Mouse (Mus musculus) spleen, adult 10 weeks (tissue): Measurements from ENCODE around the gene Ldlr. TPM values are rescaled to one million over a fixed set of nuclear protein-coding genes. Genes with fewer than 3 reads are reported as not detected.

Experiments used
- polyA plus RNA-seq: library from polyadenylated mRNA; stranded (reverse); fragments of 350-450 nt; fragmentation: Illumina TruSeq; extraction: RNeasy Lipid Tissue Mini Kit (QIAGEN cat#74804); gene quantifications from one replicate; pipeline ENCODE4 v1.2.3, GENCODE M21; 2015; ENCODE audit warnings: low replicate concordance; ENCODE audit not compliant: insufficient read depth

The Ldlr gene
- polyA plus RNA-seq = 17.3 TPM

DNA sequence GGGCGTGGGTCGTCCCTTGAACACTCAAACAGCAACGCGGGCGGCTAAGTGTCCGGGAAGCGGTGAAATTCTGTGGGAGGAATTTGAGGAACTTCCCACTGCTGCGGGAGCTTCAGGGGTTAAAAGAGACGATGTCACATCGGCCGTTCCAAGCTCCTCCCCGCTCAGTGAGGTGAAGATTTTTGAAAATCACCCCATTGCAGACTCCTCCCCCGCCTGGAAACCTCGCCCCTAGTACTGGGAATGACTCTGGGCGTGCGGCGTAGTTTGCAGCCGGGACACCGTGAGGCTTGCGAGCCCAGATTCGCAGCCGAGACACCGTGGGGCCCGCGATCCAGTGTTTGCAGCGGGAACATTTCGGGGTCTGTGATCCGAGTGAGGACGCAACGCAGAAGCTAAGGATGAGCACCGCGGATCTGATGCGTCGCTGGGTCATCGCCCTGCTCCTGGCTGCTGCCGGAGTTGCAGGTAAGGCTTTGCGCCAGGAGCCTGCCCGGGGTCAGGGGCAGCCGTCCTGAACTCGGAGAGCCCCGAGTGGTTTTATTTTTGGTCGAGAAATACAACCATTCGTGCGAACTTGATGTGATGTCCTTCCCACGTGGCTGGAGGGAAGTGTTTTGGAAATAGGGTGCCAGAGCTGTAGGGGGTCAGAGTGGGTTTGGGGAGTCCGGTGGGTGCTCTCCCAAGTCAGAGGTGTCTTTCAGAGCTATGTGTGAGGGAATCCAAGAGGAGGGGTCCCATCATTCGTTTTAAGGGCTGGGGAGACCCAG lies at the start of gene Ldlr:
TSS of gene Ldlr (plus strand) at position 107 of the 770 bp plus-strand sequence.

DNA sequence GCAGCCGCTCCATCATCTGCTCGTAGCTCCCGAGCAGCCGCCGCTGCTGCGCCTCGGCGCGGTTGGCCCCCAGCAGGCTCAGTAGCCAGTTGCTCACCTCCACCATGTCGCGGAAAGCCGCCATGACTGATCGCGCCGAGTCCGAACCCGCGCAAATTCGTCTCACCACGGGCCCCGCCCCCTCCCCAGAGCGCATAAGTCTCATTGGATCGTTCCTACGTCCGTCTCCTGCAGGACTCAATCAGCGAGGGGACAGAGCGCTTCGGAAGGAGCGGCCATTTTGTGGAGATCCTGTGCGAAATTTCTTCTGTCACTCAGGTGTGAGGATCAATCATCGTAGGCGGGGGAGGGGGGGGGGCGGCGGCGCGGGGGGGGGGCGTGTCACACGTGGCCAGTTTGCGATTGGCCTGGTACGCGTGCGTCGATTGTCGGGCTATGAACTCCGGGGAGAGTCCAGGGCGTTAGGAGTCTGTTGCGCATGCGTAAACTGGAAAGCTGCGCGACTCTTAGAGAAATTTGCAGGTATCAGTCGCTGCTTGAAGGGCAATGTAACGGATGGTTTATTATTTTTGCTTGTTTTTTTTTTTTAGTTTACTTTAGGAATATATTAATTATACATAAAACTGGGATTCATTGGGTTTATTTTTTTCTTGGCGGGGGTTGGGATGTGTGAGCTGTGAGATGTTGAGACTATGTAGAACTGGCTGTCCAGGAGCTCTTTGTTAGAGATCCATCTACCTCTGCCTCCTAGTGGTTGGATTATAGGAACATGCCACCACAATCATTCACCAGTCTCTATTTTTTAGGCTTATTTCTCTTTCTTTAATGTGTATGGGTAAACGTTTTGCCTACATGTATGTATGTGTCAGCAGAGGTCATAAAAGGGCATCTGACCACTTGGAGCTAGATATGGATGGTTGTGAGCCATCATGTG lies 37.1 kb downstream of the Ldlr start, which contains the start of gene Spc24:
TSS of gene Spc24 (minus strand) at position 149 of the 934 bp plus-strand sequence.

DNA sequence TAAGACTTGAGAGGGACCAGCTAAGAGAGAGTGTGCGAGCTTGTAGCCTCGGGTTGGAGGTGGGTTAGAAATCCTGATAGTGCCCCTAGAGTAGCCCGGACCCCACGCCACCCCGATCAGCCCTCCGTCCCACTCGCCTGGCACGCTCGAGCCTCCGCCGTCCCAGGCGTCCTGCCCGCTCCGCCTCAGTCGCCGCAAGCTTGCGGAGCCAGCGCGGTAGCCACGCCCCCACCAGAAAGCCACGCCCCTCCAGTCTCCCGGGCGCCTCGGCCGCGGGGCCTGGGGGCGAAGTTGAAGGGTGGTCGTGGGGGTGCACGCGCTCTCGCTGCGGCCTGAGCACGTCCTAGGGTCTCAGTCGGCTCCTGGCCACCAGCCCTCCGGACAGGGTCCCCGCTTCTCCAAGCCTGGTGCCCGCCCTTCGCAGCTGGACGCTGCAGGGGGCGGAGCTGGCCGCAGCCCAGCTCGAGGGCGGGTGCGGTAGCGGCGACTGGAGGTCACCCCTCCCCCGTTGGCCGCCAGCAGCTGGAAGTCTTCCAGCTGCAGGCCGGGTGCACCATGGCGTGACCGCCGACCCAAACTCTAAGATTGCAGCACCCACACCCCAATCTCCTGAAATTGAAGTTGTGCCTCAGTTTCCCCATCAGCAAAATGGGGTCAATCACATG lies 75.2 kb downstream of the Ldlr start, which contains the start of gene Kank2:
TSS of gene Kank2 (minus strand) at position 400 of the 665 bp plus-strand sequence.

Other genes with a start within 250 kb of the Ldlr start
- gene Tmed1, start 213.2 kb upstream of the Ldlr start, polyA plus RNA-seq = 4.4 TPM
- gene AB124611, start 197.3 kb upstream of the Ldlr start, polyA plus RNA-seq = 147 TPM
- 22.7 TPM for gene Carm1, start 176.6 kb upstream of the Ldlr start, polyA plus RNA-seq
- 34.5 TPM for gene Timm29, start 130.8 kb upstream of the Ldlr start, polyA plus RNA-seq
- gene Yipf2, start 130.7 kb upstream of the Ldlr start, polyA plus RNA-seq = 13.1 TPM
- gene Smarca4, start 107.3 kb upstream of the Ldlr start, polyA plus RNA-seq = 29.3 TPM
- gene Spc24, start 36.8 kb downstream of the Ldlr start, polyA plus RNA-seq = 6.4 TPM
- 9.1 TPM for gene Kank2, start 75.3 kb downstream of the Ldlr start, polyA plus RNA-seq
- not detected for gene Angptl8, start 112.0 kb downstream of the Ldlr start, polyA plus RNA-seq
- 14.7 TPM for gene Dock6, start 129.2 kb downstream of the Ldlr start, polyA plus RNA-seq
- 7.7 TPM for gene Rab3d, start 194.7 kb downstream of the Ldlr start, polyA plus RNA-seq
- gene Ccdc159, start 204.0 kb downstream of the Ldlr start, polyA plus RNA-seq = 0.79 TPM
- gene Tmem205, start 204.1 kb downstream of the Ldlr start, polyA plus RNA-seq = 3.3 TPM
- 0.70 TPM for gene Plppr2, start 213.6 kb downstream of the Ldlr start, polyA plus RNA-seq
- 10.0 TPM for gene Swsap1, start 232.3 kb downstream of the Ldlr start, polyA plus RNA-seq
- 2.1 TPM for gene Epor, start 240.0 kb downstream of the Ldlr start, polyA plus RNA-seq